Mouse (Mus musculus) embryo, embryonic 11 days (tissue): ENCODE data around the gene Clic4.
"Not testable (repeated sequence)": the region's sequence is repeated elsewhere in the genome, so short reads cannot be mapped to it uniquely, and the experiment has no call there.

ENCODE experiments used
- DNase-seq: peaks from one replicate; pipeline ENCODE4 v3.0.0-alpha.2; 2015

Clic4 gene

DNA sequence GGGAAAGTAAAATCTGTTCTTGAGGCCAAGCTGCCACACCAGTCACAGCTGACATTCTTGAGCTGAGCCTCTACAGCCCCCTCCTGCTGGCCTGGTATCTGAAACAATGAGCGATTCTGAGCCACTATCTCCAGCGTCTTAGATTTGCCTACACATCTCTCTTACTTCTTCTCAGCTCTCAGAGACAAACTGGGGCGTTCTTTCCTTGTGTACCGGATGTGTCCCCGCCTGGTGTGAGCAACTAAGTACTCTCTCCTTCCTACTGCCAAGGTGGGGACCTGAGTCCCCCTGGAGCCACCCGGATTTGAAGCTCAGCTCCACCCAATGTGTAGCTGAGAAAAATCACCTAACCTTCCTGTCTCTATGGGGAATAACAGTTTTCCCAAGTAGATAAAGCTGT is 19.2 kb upstream of the Clic4 start:
- DNase-seq = no peak

DNA sequence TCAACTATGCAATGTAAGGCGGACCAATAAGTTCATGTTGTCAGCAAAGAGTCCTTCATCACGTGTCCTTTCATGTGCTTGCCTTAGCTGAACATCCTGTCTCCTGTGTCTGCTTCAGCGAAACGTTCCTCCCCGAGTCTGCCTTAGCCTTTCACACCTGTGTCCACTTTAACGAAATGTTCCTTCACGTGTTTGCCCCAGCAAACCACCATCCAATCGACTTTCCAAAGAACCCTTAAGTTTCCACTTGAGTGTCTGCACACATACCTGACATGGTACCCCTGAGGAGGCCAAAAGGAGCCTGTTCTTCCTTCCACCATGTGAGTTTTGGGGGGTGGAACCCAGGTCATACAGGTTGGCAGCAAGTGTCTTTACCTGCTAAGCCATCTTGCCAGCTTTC is 18.6 kb upstream of the Clic4 start:
- DNase-seq = no peak

DNA sequence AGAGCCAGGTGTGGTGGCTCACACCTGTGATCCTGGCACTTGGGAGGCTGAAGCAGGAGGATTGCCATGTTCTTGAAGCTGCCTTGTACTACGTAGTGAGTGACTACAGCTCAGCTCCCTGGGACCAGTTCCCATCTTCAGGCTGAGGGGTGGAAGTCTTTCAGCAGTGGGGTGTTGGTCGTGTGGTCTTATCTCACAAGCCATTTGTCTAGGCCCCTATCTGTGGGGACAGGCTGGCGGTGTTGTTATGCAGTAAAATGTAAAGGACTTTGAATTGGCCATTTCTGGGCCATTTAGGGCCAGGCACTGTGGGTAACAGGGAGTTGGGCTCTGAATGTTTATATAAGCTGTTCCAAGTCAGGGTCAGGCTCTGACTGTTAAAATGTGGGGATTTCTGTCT is 15.4 kb upstream of the Clic4 start:
- DNase-seq = no peak

DNA sequence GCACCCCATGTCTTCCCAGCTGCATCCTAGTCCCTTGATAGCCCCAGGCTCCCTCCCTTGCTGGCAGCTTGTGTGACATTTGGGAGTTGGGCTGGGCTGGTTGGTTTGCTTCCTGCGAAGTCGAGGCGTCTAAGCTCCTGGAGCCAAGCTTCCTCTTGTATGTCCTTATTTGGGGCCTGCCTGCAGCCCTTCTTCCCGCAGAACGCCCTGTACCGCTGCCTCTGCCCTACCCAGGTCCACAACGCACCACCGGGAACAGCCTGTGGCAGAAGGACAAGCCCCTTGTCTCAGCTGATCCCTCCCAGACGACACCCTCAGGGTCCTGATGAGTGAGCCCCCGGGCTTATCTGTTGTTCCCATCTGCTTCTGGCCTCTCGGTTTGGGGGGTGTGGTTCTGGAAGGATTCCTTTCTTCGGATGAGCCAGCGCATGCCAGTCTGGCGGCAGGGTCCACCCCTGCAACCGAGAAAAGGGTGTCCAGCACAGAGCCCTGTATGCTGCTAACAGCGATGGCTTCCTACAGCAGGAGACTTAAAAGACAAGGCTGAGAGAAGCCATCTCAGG is 14.3 kb upstream of the Clic4 start:
- peak; percentile 46 for DNase-seq

DNA sequence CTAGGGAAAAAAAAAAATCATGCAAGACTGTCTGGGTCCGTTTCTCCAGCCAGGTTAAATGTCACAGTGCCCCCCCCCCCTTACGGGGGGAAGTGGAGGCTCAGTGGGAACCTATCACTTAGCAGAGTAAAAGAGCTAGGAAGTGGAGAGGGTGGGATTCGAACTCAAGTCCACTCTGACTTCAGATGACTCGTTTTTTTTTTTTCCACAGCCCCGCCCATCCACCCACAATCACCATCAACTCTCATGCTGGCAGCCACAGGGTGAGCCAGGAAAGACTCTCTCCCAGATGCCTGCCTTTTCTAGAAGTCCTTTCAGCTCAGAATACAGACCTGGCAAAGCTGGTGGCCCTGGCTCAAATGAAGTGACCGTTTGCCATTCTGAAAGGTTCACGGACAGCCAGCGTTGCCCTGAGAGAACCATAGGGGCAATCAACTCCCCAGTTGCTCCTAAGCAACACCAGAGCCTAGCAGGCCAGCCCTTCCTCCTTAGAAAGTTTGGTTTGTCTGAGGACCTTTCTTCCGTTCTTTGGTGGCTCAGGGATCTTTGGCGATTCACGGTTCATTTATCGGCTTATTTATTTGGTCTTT is 13.5 kb upstream of the Clic4 start:
- no peak for DNase-seq

DNA sequence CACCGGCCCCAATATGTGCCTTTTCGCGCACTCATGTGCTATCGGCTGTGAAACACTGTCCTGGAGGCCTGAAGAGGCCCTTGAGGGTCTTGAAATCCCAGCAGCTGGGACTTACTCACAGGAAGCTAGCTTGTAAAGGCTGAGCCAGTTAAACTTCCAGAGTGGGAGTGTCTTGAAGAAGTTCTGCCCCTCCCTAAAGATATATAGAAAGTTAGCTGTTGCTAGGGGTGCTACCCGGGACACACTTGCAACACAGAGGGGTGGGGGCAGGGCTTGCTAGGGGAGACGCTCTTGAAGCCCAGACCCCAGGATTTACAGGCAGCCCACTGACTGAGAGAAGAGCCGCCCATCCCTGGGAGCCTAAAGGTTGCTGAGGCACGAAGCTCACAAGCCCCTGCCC is 12.8 kb upstream of the Clic4 start:
- DNase-seq = no peak

DNA sequence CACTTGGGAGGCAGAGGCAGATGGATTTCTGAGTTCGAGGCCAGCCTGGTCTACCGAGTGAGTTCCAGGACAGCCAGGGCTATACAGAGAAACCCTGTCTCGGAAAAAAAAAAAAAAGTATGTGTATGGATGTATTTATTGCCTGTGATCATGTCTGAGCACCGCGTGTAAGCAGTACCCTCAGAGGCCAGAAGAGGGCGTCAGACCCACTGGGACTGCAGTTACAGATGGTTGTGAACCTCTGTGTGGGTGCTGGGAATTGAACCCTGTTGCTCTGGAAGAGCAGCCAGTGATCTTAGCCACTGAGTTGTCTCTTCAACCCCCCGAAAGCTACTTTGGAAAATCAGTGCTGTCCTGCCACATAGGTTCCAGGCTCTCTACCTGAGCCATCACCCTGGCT is 11.3 kb upstream of the Clic4 start:
- DNase-seq = no peak

DNA sequence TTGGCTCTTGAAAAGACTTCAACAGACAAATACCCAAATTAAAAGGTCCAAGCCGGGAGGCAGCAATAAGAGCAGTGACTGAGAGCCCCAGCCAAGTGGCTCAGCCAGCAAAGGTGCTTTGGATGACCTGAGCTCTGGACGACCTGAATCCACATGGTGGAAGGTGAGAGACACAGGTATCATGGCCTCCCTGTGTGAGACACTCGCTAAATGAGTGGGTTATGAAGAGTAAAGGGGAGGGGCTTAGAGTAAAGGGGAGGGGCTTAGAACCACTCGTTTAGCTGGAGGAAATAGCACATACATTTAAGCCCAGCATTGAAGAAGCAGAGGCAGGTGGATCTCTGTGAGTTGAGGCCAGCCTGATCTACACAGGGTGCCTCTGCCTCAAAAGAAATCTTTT is 10.8 kb upstream of the Clic4 start:
- DNase-seq = no peak

DNA sequence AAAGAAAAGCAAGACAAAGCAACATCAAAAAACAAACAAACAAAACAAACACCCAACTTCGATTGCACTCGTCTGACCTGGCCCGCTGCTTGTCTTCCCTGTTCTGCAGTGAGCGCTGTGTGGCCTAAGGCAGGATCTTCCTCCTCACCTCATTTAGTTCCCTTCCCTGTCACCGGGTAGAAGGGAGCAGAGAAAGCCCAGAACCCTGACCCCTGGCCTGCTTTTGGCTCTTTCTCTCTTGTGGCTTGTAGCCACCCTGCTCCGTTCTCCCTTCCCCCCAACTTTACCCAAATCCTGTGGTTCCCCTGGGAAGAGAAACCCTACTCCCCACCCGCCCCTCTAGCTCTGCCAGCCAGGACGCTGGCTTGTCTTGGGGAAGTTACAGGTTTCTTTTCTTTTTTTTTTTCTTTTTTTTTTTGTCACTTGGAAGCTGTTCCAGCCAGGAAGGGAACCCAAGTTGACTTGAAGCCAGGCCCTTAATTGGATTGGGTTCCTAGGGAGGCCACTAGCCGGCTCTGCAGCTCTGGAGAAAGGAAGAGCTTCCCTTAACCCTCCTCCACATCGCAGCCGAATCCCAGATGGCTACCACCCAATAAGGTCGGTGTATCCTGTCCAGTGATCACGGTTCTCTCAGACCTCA is 10.2 kb upstream of the Clic4 start:
- DNase-seq = no peak

DNA sequence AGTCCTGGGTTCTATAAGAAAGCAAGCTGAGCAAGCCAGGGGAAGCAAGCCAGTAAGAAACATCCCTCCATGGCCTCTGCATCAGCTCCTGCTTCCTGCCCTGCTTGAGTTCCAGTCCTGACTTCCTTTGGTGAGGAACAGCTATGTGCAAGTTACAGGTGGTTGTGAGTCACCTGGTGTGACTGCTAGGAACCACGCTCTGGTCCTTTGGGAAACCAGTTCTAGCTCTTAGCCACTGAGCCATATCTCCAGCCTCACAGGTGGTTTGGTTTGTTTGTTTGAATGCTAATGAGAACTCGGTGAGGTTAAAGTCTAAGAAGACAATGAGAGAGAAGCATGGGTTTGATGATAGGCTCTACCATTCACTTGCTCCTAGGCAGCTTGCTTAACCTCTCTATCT is 7.4 kb upstream of the Clic4 start:
- DNase-seq = not testable (repeated sequence)

DNA sequence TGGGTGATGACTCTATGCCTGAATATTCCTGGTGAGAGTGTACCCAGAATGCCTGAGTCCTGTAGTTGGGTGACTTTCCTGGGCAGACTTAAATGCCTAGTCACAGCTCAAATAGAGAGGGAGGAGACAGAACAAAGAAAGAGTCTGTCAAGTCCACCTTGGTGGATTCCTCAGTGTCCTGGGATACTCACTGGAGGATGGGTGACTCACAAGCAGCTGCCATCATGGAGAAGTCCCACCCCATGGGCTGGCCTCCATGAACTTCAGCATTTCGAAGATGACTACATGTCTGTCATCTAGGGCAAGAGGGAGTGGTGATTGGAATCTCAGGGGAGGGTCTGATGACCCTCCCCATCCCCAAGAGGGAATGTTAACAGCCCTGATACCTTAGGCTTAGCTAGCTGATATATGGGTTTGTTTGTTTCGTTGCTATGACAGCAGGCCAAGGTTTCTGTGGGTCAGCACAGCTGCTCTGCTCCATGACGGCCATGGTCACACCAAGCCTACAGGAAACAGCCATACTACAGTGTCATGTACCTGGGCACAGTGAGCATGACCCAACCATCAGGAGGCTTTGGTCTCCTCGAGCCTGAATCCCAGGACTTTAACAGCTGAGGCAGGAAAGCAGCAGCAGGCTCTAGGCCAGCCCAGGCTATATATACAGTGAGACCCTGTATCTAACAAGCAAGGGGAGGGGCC is 4.2 kb upstream of the Clic4 start:
- no peak for DNase-seq

DNA sequence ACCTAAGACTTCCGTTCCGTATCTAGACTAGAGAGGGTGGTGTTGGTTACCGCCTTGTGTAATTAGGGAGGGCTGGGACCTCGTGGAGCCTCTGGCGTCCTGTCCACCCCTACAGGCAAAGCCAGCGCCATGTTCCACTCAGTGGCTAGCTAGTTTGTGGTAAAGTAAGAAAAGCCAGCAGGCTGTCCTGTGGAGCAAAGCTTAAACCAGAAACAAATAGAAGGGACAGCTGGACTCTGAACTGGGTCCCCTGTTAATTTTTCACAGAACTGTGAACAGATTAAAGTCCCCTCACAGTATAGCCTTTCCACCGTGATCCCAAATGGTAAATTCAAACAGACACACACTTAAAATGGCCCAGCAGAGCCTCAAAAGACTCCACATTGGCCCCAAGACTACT is 2.1 kb upstream of the Clic4 start:
- no peak for DNase-seq

DNA sequence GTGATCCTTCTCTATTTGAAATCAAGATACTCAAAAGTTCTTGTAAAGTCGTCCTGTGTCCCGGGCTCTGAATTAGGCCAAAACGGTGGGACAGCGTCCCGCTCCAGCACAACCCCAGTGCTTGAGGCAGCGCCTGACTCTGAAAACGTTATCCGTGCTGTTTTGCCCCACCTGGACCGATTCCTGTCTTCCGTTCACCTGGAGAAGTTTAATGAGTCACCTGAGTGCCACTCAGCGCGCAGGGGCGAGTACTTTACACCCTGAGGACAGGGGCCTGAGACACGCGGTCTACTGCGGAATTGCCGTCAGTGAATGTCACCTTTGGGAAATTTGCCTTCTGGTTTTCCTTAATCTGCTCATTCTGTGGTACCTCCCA is 681 bp upstream of the Clic4 start:
- DNase-seq = no peak

DNA sequence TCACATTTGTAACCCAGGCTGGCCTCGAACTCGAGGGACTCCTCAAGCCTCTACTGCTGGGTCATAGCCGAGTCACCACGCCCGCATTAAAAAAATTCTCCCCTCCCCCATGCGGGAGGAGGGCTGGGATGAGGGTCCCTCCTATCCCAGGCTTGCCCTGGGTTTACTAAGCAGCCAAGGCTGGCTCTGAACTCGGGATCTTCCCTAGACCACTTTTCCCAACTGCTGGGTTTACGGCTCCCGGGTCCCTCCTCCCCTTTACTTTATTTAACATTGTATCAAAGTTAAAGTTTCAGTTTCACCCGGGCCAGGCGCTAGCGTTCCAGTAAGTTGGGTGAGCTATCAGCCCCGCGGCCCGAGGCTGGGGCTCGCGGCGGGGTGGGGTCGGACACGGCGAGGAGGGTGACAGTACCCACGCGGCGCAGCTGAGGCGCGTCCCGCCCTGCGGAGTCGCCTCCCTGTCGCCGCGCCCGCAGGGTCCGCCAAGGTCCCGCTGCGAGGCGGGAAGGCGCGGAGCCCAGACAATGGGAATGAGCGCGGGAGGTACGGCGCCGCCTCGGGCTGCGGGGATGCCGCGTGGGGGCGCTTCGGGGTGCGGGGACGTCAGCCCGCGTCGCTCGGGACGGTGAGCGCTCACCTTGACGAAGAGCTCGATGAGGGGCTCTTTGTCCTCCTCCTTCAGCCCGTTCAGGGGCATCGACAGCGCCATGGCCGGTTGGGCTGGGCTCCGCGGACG is 565 bp downstream of the Clic4 start:
- peak; percentile 83 for DNase-seq

DNA sequence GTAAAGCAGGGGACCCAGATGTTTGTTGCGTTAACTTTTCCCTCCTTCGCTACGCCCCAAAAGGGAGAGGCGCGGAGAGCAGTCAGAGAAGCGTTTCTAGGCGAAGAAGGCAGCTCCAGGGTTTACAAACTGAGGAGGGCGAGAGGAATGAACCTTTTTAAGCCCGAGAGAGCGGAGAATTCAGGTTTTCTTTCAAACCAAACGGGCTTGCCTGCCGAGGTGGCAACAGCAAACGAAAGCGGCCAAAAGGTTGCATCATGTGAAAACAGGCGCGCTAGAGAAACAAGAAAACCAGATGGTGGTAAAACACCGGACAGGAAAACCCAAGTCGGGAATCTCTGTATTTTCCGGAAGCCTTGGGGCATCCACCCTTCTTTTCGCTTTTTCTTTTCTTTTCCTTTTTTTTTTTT is 1.2 kb downstream of the Clic4 start:
- DNase-seq = peak; percentile 54

DNA sequence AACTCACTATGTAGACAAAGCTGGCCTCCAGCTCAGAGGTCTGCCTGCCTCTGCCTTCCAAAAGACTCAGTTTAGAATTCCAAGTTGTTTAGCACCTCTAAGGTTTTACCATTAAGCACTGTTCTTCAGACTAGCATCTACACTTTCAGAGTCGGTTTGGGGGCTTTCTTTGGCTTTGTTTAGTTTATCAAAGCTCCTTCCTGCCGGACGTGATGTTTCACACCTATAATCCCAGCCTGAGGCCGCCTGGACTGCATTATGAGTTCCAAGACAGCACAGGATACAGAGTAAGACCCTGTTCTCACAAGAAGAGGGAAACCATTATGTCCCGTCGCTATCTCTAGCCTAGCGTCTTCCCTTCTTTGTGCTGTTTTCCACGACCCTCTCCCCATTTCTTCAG is 2.1 kb downstream of the Clic4 start:
- no peak for DNase-seq

DNA sequence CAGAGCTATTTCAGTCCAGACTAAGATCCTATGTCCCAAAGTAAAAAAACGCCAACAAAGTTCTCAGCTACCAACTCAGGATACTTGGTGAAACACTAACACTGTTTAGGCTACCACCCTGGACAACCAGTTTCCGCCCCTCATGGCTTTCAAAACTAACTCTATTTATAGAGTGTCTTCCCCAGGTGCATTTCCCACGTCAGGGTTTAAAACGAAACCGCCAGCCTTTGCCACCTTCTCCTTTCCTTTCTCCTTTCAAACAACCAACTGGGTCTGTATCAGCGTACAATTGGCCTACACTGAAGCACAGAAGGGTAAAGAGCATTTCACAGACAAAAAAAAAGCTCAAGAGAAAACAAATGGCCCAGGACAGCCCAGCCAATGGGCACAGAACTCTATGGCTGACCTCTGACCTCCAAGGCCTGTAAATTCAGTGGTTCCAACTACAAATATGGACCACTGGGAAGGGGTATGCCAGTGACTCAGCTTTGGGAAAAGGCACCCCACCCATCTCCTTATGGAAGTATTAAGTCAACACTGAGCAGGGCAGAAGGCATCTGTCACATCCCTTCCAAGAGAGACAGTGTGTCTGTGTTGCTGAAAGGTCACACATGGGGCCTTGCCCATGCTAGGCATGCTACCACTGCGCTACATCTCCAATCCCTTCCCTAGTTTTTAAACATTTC is 2.8 kb downstream of the Clic4 start:
- DNase-seq = no peak

DNA sequence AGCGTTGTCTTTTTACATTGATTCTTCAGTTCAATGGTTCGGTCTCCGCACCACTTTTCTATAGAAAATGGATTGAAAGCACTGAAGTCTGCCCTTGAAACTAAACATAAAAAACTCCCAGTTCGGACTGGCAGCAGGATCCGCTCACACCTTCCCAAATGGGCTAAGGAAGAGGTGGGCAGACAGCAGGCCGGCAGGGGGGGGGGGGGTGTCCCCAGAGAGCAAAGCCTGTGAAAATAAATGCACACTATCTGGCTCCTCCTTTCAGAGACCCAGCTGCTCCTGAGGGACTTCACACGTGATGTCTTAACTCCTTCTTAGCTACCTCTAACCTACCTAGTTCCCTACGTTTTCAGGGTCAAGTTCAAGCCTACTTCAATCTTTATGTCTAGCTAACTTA is 5.1 kb downstream of the Clic4 start:
- DNase-seq = no peak

DNA sequence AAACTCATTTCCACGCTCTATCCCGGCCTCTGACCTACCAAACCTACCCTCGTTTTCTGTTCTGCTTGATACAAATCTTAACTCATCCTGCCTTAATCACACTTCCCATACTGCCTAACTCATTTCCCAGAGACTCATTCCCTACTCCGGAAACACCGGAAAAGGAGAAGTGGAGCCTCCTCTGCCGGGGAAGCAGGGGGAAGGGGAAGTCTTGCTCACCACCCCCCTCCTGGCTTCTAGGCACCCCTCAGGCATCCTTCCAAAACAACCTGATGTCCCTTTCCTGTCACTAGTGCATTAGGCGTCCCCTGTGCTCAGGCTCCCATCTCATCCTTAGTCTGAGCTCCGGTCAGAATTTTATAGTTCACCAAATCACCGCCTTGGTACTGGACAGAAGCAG is 5.6 kb downstream of the Clic4 start:
- DNase-seq = no peak

DNA sequence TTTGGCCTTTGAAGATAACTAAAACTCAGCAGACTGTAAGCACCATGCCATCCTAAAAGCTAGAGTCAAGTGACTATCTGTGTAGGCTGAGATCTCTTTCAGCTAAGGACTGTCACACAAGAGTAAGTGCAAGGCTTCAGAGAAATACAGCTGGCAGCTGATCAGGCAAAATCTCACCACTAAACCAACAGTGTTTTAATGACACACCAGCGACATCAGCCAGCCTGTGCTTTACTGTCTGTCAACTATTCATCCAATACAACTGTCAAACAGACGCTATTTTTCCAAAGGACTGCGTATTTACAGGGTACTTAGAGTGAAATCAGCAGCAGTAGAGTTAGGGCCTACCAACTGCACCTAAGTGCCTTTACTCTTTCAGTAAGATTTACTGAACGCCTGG is 12.2 kb downstream of the Clic4 start:
- DNase-seq = no peak

DNA sequence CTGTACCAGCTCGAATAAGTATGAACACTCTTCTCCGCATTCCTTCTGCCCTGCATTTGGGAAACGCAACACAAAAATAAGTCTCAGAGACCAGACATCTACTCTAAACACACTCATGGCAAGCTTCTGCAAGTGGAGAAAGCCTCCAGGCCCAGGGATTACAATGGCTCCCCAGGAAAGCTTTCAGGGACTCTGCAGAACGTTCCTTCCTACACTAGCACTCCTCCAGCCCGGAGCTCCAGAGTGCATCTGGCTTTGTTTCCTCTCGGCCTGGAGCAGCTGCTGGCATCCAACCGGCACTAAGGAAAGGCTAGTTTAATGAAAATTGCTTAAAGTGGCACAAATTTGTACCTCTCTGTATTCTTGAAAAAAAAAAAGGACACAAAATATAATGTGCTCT is 14.1 kb downstream of the Clic4 start:
- DNase-seq = no peak

DNA sequence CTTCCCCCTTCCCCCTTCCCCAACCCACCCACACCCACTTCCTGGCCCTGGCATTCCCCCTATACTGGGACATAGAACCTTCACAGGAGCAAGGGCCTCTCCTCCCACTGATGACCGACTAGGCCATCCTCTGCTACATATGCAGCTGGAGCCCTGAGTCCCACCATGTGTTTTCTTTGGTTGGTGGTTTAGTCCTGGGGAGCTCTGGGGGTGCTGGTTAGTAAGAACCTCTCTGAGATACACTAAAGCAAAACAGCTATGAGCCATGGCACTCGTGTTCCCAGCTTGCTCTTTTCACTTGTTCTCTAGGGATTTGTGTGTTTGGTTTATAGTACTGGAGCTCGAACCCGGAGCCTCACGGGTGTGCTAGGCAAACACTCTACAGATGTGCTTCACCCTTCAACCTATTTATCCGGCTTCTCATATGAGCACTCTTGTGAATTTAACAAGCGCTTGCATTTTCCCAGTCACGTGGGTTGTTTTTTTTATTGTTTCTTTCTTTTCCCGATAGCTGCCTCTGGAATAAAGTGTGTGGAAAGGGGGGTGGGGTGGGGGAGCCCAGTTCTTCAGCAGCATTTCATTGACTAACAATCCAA is 14.6 kb downstream of the Clic4 start:
- no peak for DNase-seq
